Mouse (Mus musculus) central nervous system, embryonic 18 days (tissue): ENCODE data around the gene Zfp119b. TPM values are rescaled to one million over a fixed set of nuclear protein-coding genes. Genes with fewer than 3 reads are reported as not detected.

Experiments
- polyA plus RNA-seq: library from polyadenylated mRNA; depleted of rRNA; stranded (reverse); fragments of >200 nt; gene quantifications from 2 replicates; pipeline ENCODE4 v1.2.3, GENCODE M21; 2012; rRNA removed

The Zfp119b gene
- polyA plus RNA-seq: 3.4 TPM in 2 replicates

GRCm38 (mm10) chr17:55949400-55949799 lies at the start of gene Zfp119b:
Gene Zfp119b (minus strand): TSS chr17:55949500.

GRCm38 (mm10) chr17:55986030-55986961 lies 37.0 kb upstream of the Zfp119b start, which contains the start of gene Fsd1:
Gene Fsd1 (plus strand): TSS chr17:55986509.

GRCm38 (mm10) chr17:55969966-55970891 lies 20.9 kb upstream of the Zfp119b start, which contains the start of gene Shd:
Gene Shd (plus strand): TSS chr17:55970467.

GRCm38 (mm10) chr17:55958918-55959728 lies 9.8 kb upstream of the Zfp119b start, which contains the start of gene Yju2:
Gene Yju2 (plus strand): TSS chr17:55959099.

GRCm38 (mm10) chr17:55952447-55953027 lies 3.2 kb upstream of the Zfp119b start, which contains the start of gene Ebi3:
Gene Ebi3 (plus strand): TSS chr17:55952640.

Other genes with a start within 250 kb of the Zfp119b start
- 14.0 and 14.7 TPM in 2 replicates for gene Pot1b, start 236.9 kb downstream of the Zfp119b start, polyA plus RNA-seq
- gene Adgre4, start 199.5 kb downstream of the Zfp119b start, polyA plus RNA-seq: 0.08 TPM in 2 replicates
- 4.8 and 5.3 TPM in 2 replicates for gene Zfp119a, start 70.6 kb downstream of the Zfp119b start, polyA plus RNA-seq
- 8.7 and 9.5 TPM in 2 replicates for gene Zfp959, start 57.4 kb downstream of the Zfp119b start, polyA plus RNA-seq
- gene Ebi3, start 3.1 kb upstream of the Zfp119b start, polyA plus RNA-seq: 6.0 and 6.1 TPM in 2 replicates
- gene Yju2, start 9.6 kb upstream of the Zfp119b start, polyA plus RNA-seq: 12.9 and 13.3 TPM in 2 replicates
- gene Shd, start 21.0 kb upstream of the Zfp119b start, polyA plus RNA-seq: 179 and 193 TPM in 2 replicates
- gene Fsd1, start 37.0 kb upstream of the Zfp119b start, polyA plus RNA-seq: 171 and 177 TPM in 2 replicates
- 6.9 and 7.3 TPM in 2 replicates for gene Stap2, start 56.1 kb upstream of the Zfp119b start, polyA plus RNA-seq
- gene Mpnd, start 56.2 kb upstream of the Zfp119b start, polyA plus RNA-seq: 185 and 189 TPM in 2 replicates
- gene Sh3gl1, start 87.1 kb upstream of the Zfp119b start, polyA plus RNA-seq: 86.0 and 90.7 TPM in 2 replicates
- 5.3 TPM in 2 replicates for gene Chaf1a, start 90.9 kb upstream of the Zfp119b start, polyA plus RNA-seq
- 105 and 110 TPM in 2 replicates for gene Ubxn6, start 125.5 kb upstream of the Zfp119b start, polyA plus RNA-seq
- 124 and 126 TPM in 2 replicates for gene Hdgfl2, start 130.1 kb upstream of the Zfp119b start, polyA plus RNA-seq
- gene Plin4, start 160.3 kb upstream of the Zfp119b start, polyA plus RNA-seq: 0.66 and 0.68 TPM in 2 replicates
- gene Plin5, start 168.1 kb upstream of the Zfp119b start, polyA plus RNA-seq: 1.9 and 2.1 TPM in 2 replicates
- 0.06 and 0.41 TPM in 2 replicates for gene Lrg1, start 172.5 kb upstream of the Zfp119b start, polyA plus RNA-seq
- 45.5 and 51.8 TPM in 2 replicates for gene Sema6b, start 190.8 kb upstream of the Zfp119b start, polyA plus RNA-seq
- 9.4 and 10.4 TPM in 2 replicates for gene Tnfaip8l1, start 213.0 kb upstream of the Zfp119b start, polyA plus RNA-seq
- 47.7 and 52.9 TPM in 2 replicates for gene Mydgf, start 234.4 kb upstream of the Zfp119b start, polyA plus RNA-seq